Mouse (Mus musculus): ENCODE measurements around the gene Gpx1.
A peak's percentile ranks its signal among the peaks of the same experiment; 100 is the strongest.

Gene Gpx1

GRCm38 (mm10) chr9:108340258-108341138, 1.8 kb downstream of the Gpx1 start:
- DNase-seq (ENCODE audit: low spot score), result no peak

- DNase-seq (ENCODE audit: low spot score), result no peak
Measured at GRCm38 (mm10) chr9:108341139-108341475, 2.4 kb downstream of the Gpx1 start.

- no peak for DNase-seq (ENCODE audit: low spot score)
Measured at GRCm38 (mm10) chr9:108341801-108342200, 3.1 kb downstream of the Gpx1 start.

- no peak for DNase-seq (ENCODE audit: low spot score)
Measured at GRCm38 (mm10) chr9:108342301-108342831, 3.7 kb downstream of the Gpx1 start.

- no peak for DNase-seq (ENCODE audit: low spot score)
Measured at GRCm38 (mm10) chr9:108343331-108343730, 4.6 kb downstream of the Gpx1 start.

- no peak for DNase-seq (ENCODE audit: low spot score)
Measured at GRCm38 (mm10) chr9:108343835-108344234, 5.1 kb downstream of the Gpx1 start.

GRCm38 (mm10) chr9:108344471-108344870, 5.8 kb downstream of the Gpx1 start:
- no peak for DNase-seq (ENCODE audit: low spot score)

- no peak for DNase-seq (ENCODE audit: low spot score)
Measured at GRCm38 (mm10) chr9:108347024-108347423, 8.3 kb downstream of the Gpx1 start.

- peak; percentile 82 for DNase-seq (ENCODE audit: low spot score)
Measured at GRCm38 (mm10) chr9:108347540-108348289, 9.0 kb downstream of the Gpx1 start, which contains the start of gene Usp4. TSS of gene Usp4 (plus strand) at chr9:108347853.

GRCm38 (mm10) chr9:108348290-108348680, 9.6 kb downstream of the Gpx1 start:
- no peak for DNase-seq (ENCODE audit: low spot score)

- no peak for DNase-seq (ENCODE audit: low spot score)
Measured at GRCm38 (mm10) chr9:108349727-108350126, 11.0 kb downstream of the Gpx1 start.

- no peak for DNase-seq (ENCODE audit: low spot score)
Measured at GRCm38 (mm10) chr9:108378234-108378633, 39.5 kb downstream of the Gpx1 start.

- no peak for DNase-seq (ENCODE audit: low spot score)
Measured at GRCm38 (mm10) chr9:108378736-108379135, 40.0 kb downstream of the Gpx1 start.

GRCm38 (mm10) chr9:108379294-108379693, 40.6 kb downstream of the Gpx1 start:
- no peak for DNase-seq (ENCODE audit: low spot score)

GRCm38 (mm10) chr9:108381382-108381781, 42.7 kb downstream of the Gpx1 start:
- DNase-seq (ENCODE audit: low spot score), result no peak

GRCm38 (mm10) chr9:108385006-108385405, 46.3 kb downstream of the Gpx1 start:
- DNase-seq (ENCODE audit: low spot score), result no peak

- no peak for DNase-seq (ENCODE audit: low spot score)
Measured at GRCm38 (mm10) chr9:108386816-108387215, 48.1 kb downstream of the Gpx1 start.

- DNase-seq (ENCODE audit: low spot score), result no peak
Measured at GRCm38 (mm10) chr9:108388601-108389000, 49.9 kb downstream of the Gpx1 start.

GRCm38 (mm10) chr9:108389220-108389619, 50.5 kb downstream of the Gpx1 start:
- DNase-seq (ENCODE audit: low spot score), result no peak

Data from urinary bladder, postnatal 25 days (tissue).